Mouse (Mus musculus) B cell, adult (primary cell): ENCODE results near the gene Zfp687. TPM values are rescaled to one million over a fixed set of nuclear protein-coding genes. Genes with fewer than 3 reads are reported as not detected.

Experiments used
- total RNA-seq: library from RNA; stranded (reverse); gene quantifications from 4 replicates; pipeline ENCODE4 v1.2.4, GENCODE M21; 2023; ENCODE audit not compliant: inconsistent age

Zfp687 gene
- total RNA-seq: 44.0 to 63.8 TPM (median 53.7 TPM) in 4 replicates

DNA sequence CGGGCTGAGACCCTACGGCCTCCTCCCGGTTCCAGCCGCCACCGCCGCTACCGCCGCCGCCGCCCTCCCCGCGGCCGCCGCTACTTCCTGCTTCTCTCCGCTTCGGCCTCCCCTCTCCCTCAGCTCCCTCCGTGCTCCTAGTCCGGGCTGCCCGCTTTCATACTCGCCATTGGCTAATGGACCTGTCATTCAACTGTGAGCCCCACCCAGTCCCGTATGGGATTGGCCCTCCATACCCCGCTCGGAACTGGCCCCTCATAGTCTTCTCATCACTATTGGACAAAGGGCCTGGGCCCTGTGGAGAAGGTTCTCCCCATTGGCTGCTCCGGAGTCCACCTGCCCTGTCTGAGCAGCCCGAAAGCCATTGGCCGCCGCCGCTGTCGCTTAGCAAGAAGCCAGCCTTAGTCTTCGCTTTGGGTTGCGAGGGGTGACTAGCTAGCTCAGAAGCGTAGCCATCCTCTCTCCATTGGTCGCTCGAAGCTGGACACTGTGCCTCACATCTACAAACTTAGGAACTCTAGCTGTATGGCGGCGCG is at the start of gene Zfp687:
Gene Zfp687, minus strand, starts transcription at position 112 of the 536 bp plus-strand sequence.

GRCm38 (mm10) chr3:95042166-95042837 is 27.1 kb upstream of the Zfp687 start, which contains the start of gene Psmd4:
TSS of gene Psmd4 (minus strand) at chr3:95042614.

GRCm38 (mm10) chr3:94974528-94975422 is 40.5 kb downstream of the Zfp687 start, which contains the start of gene Pi4kb:
TSS of gene Pi4kb (plus strand) at chr3:94974731.

Other genes starting within 250 kb of the Zfp687 start
- gene Cgn, start 229.0 kb downstream of the Zfp687 start, total RNA-seq: 5.8 to 7.8 TPM (median 6.8 TPM) in 4 replicates
- 77.8 to 98.2 TPM (median 88.0 TPM) in 4 replicates for gene Pogz, start 177.9 kb downstream of the Zfp687 start, total RNA-seq
- 225 to 251 TPM (median 243 TPM) in 4 replicates for gene Psmb4, start 128.5 kb downstream of the Zfp687 start, total RNA-seq
- 1.5 to 4.9 TPM (median 2.5 TPM) in 4 replicates for gene Selenbp1, start 82.4 kb downstream of the Zfp687 start, total RNA-seq
- 101 to 122 TPM (median 111 TPM) in 4 replicates for gene Rfx5, start 61.4 kb downstream of the Zfp687 start, total RNA-seq
- 88.4 to 94.7 TPM (median 90.4 TPM) in 4 replicates for gene Pi4kb, start 40.7 kb downstream of the Zfp687 start, total RNA-seq
- gene Psmd4, start 27.2 kb upstream of the Zfp687 start, total RNA-seq: 124 to 144 TPM (median 133 TPM) in 4 replicates
- 33.7 to 38.4 TPM (median 36.5 TPM) in 4 replicates for gene Pip5k1a, start 91.5 kb upstream of the Zfp687 start, total RNA-seq
- gene Vps72, start 95.6 kb upstream of the Zfp687 start, total RNA-seq: 53.3 to 68.2 TPM (median 62.1 TPM) in 4 replicates
- gene Tmod4, start 109.0 kb upstream of the Zfp687 start, total RNA-seq: 1.5 to 4.0 TPM (median 2.2 TPM) in 4 replicates
- 57.3 to 78.5 TPM (median 59.9 TPM) in 4 replicates for gene Scnm1, start 118.6 kb upstream of the Zfp687 start, total RNA-seq
- 5.3 to 7.8 TPM (median 6.3 TPM) in 4 replicates for gene Lysmd1, start 118.6 kb upstream of the Zfp687 start, total RNA-seq
- gene Tnfaip8l2, start 126.9 kb upstream of the Zfp687 start, total RNA-seq: 24.3 to 35.2 TPM (median 28.0 TPM) in 4 replicates
- 0.18 to 1.1 TPM (median 0.54 TPM) in 3 of 4 replicates, not detected in the other for gene Sema6c, start 145.0 kb upstream of the Zfp687 start, total RNA-seq
- gene Gabpb2, start 202.5 kb upstream of the Zfp687 start, total RNA-seq: 66.4 to 77.9 TPM (median 74.8 TPM) in 4 replicates
- gene Cdc42se1, start 213.3 kb upstream of the Zfp687 start, total RNA-seq: 193 to 216 TPM (median 202 TPM) in 4 replicates
- gene Mllt11, start 216.7 kb upstream of the Zfp687 start, total RNA-seq: 4.9 to 8.2 TPM (median 7.6 TPM) in 4 replicates
- not detected in 4 replicates for gene Gm128, start 226.2 kb upstream of the Zfp687 start, total RNA-seq
- not detected in 4 replicates for gene Bnipl, start 235.7 kb upstream of the Zfp687 start, total RNA-seq